Mouse (Mus musculus): Measurements from ENCODE around the gene Cand2.

Gene Cand2

DNA sequence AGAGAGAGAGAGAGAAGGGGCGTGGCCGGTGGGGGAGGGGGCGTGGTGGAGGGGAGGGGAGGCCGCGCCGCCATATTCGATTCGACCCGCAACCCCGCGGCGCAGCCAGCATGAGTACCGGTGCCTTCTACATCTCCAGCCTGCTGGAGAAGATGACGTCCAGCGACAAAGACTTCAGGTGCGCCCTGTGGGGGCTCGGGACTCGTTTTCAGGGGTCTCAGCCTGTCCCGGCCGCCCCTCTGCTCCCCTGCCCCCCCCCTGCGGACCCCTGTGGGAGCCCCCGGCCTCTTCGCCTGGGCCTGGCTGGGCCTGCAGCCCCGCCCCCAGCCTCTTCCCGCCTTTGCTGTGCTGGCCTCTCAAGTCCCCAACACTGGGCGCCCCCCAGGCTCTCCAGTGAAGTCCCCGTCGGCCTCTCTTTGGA, at the start of gene Cand2:
Cand2 (plus strand) TSS at position 38 of the 421 bp plus-strand sequence.
- CTCF ChIA-PET = interaction anchor here in 3 of 4 experiments (0.7 to 1.3 kb wide), 10 partner anchors 8 to 427 kb away, joined by 3 to 11 read pairs (median 3); no protein-coding TSS in a partner anchor
- POLR2A ChIA-PET = interaction anchor here in 3 of 4 experiments (0.5 to 1.3 kb wide), 17 partner anchors 8 to 169 kb away, joined by 3 to 9 read pairs (median 3); partner anchors contain the start of genes Raf1 (in 1 of the 3), Rpl32 (in 1 of the 3) and Tmem40 (in 1 of the 3)

- CTCF ChIA-PET = interaction anchor here (0.5 to 2.5 kb wide), 38 partner anchors 9 to 400 kb away, joined by 3 to 24 read pairs (median 5); partner anchors contain the start of genes Cand2 (in 1 of the 4) and Raf1 (in 1 of the 4)
- POLR2A ChIA-PET = interaction anchor here (0.5 to 8.3 kb wide), 66 partner anchors 9 to 758 kb away, joined by 3 to 130 read pairs (median 4); partner anchors contain the start of genes Raf1 (in 4 of the 4), Rpl32 (in 2 of the 4), Tmem40 (in 2 of the 4) and Cand2 (in 1 of the 4)
Observed at GRCm38 (mm10) chr6:115727108-115727507, 47.2 kb upstream of the Cand2 start.

DNA sequence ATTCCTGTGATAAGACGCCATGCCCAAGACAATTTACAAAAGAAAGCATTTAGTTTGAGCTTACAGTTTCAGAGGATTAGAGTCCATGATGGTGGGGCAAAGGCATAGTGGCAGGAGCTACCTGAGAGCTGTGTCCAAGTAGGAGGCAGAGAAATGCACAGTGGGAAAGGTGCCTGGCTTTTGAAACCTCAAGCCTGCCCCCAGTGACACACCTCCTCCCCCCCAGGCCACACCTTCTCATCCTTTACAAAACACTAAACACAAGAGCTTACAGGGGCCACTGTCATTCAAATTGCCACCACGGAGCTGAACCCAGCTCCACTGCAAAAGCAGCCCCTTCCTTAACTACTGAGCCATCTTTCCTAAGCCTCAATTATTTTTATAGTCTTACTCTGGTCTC, 46.8 kb upstream of the Cand2 start:
- POLR2A ChIA-PET = interaction anchor here (0.5 to 8.3 kb wide), 83 partner anchors 9 to 1485 kb away, joined by 3 to 130 read pairs (median 4); partner anchors contain the start of genes Raf1 (in 4 of the 4), Rpl32 (in 2 of the 4), Tmem40 (in 2 of the 4) and Cand2 (in 1 of the 4)
- CTCF ChIA-PET = interaction anchor here (0.5 to 2.5 kb wide), 57 partner anchors 9 to 399 kb away, joined by 3 to 24 read pairs (median 5); partner anchors contain the start of genes Cand2 (in 1 of the 4), Mbd4 (in 1 of the 4) and Raf1 (in 1 of the 4)

GRCm38 (mm10) chr6:115730560-115731342, 43.6 kb upstream of the Cand2 start:
- CTCF ChIA-PET = interaction anchor here in 3 of 4 experiments (0.8 to 1.5 kb wide), 7 partner anchors 13 to 190 kb away, joined by 3 to 9 read pairs (median 4); no protein-coding TSS in a partner anchor
- POLR2A ChIA-PET = interaction anchor here (0.6 to 8.3 kb wide), 39 partner anchors 8 to 607 kb away, joined by 3 to 130 read pairs (median 4); partner anchors contain the start of genes Efcab12 (in 2 of the 4), Raf1 (in 2 of the 4), Ift122 (in 1 of the 4) and Mbd4 (in 1 of the 4)

DNA sequence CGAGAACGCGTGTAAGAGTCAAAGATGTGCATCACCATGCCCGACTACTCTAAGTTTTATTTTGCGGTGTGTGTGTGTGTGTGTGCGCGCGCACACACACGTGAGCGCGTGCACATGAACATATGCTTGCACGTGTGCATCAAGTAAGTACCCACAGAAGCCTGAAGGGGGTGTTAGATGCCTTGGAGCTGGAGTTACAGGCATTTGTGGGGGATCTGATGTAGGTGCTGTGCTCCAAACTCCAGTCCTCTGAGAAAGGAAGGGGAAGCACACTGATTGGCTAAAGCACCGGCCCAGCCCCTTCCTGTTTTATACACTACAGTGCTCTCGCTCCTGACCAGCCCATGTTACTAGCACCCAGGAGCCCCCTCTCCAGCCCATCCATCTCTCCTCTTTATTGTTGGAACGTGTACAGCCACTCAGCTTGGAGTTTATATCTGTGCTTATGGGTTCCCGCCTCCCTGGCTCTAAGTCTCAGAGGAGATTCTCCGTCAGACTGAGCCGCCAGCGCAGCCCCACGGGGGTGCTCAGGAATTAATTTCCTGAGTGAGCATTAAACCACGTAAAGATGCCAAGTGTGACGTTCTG, 41.9 kb upstream of the Cand2 start:
- ChIA-PET POLR2A (interaction anchor here (0.5 to 8.3 kb wide), 54 partner anchors 8 to 194 kb away, joined by 3 to 74 read pairs (median 4); partner anchors contain the start of genes Raf1 (in 2 of the 4), Rpl32 (in 2 of the 4) and Tmem40 (in 1 of the 4)), CTCF (interaction anchor here in 3 of 4 experiments (0.6 to 1.8 kb wide), 14 partner anchors 15 to 125 kb away, joined by 3 to 11 read pairs (median 4); partner anchors contain the start of gene Cand2 (in 1 of the 3))

DNA sequence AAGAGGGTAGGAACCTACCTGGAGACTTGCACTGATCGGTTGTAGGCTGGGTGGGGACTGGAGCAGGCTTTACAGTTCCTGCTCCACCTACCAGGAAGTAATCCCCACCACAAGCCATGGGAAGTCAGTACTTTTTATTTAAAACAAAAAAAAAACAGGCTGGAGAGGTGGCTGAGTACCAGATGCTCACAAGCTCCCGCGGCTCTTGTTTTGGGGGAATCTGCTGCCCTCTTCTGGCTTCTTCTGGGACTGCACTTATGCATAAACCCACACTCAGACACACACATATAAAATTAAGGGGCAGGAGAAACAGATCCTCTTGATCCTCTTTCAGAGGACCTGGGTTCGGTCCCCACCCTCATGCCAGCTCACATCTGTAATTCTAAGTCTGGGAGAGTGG, 39.4 kb upstream of the Cand2 start:
- CTCF ChIA-PET = interaction anchor here (0.6 to 1.2 kb wide), 27 partner anchors 9 to 218 kb away, joined by 3 to 12 read pairs (median 4); partner anchors contain the start of gene Cand2 (in 1 of the 4)

DNA sequence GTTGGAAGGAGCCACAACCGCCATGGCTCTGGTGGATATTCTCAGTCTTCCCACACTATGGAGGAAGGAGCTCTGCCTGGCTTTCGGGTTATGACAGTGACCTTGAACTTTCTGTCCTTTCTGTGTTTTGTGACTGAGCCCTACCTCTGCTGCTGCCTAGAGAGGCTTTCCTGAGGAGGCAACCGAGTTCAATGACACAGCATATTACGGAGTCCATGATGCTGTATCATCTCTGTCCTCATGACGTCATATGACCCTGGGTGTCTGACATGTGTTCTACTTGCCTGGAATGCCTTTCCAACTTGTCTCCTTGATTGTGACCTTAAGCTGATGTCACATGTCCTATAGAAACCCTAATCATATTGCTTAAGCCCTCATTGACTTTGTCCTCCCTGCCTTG, 35.3 kb upstream of the Cand2 start:
- CTCF ChIA-PET = interaction anchor here (0.7 to 1.7 kb wide), 11 partner anchors 10 to 64 kb away, joined by 3 to 7 read pairs (median 3); no protein-coding TSS in a partner anchor
- POLR2A ChIA-PET = interaction anchor here in 3 of 4 experiments (0.6 to 7.5 kb wide), 29 partner anchors 8 to 70 kb away, joined by 3 to 55 read pairs (median 4); partner anchors contain the start of genes Rpl32 (in 2 of the 3) and Tmem40 (in 1 of the 3)

More for the DNA sequence above, 39.4 kb upstream of the Cand2 start:
- POLR2A ChIA-PET = interaction anchor here in 3 of 4 experiments (0.6 to 1.8 kb wide), 13 partner anchors 9 to 194 kb away, joined by 3 to 10 read pairs (median 3); partner anchors contain the start of genes Raf1 (in 1 of the 3) and Rpl32 (in 1 of the 3)

DNA sequence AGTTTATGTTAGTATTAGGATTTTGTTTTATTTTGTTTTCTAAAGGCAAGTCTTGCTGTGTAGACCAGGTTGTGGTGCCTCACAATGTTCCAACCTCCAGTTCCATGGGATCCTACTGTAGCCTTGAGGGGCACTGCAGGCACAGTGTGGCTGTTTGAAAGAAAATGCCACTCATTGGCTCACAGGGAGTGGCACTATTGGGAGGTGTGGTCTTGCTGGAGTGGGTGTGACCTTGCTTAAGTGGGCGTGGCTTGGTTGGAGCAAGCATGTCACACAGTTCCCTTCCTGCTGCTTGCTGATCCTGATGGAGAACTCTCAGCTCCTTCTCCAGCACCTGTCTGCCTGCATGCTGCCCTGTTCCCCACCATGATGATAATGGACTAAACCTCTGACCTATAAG, 30.8 kb upstream of the Cand2 start:
- CTCF ChIA-PET = interaction anchor here in 2 of 4 experiments (0.6 to 2.2 kb wide), 4 partner anchors 9 to 56 kb away, joined by 3 to 5 read pairs (median 4); no protein-coding TSS in a partner anchor
- POLR2A ChIA-PET = interaction anchor here in 3 of 4 experiments (0.6 to 7.5 kb wide), 19 partner anchors 11 to 68 kb away, joined by 3 to 55 read pairs (median 4); partner anchors contain the start of genes Raf1 (in 1 of the 3), Rpl32 (in 1 of the 3) and Tmem40 (in 1 of the 3)

GRCm38 (mm10) chr6:115746326-115746725, 28.0 kb upstream of the Cand2 start:
- ChIA-PET CTCF (interaction anchor here in 3 of 4 experiments (0.5 to 1.0 kb wide), 5 partner anchors 19 to 171 kb away, joined by 3 to 8 read pairs (median 4); no protein-coding TSS in a partner anchor), POLR2A (interaction anchor here (0.6 to 2.5 kb wide), 17 partner anchors 8 to 485 kb away, joined by 3 to 13 read pairs (median 4); partner anchors contain the start of gene Raf1 (in 1 of the 4))

DNA sequence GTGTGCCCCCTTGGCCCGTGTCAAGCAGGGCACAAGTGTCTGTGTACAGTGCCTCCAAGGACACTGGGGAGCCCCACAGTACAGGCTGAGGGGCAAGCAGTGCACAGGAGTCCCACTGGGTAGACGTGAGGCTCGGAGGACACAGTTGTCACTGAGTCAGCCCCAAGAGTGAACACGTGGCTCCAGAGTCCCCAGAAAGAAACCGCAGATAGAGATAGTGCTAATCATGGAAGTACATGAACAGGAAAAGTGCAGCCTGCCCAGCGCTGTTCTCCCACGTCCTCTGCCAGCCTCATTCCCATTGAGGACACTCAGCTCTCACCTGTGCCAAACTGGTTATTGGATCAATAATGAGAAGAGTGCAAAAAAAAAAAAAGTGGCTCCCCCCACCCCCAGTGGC, 18.8 kb upstream of the Cand2 start:
- ChIA-PET CTCF (interaction anchor here in 1 of 4 experiments (0.7 kb wide), 1 partner anchor 9 kb away, joined by 7 read pairs; no protein-coding TSS in a partner anchor), POLR2A (interaction anchor here in 2 of 4 experiments (0.6 to 4.1 kb wide), 6 partner anchors 9 to 208 kb away, joined by 3 to 27 read pairs (median 4); no protein-coding TSS in a partner anchor)

DNA sequence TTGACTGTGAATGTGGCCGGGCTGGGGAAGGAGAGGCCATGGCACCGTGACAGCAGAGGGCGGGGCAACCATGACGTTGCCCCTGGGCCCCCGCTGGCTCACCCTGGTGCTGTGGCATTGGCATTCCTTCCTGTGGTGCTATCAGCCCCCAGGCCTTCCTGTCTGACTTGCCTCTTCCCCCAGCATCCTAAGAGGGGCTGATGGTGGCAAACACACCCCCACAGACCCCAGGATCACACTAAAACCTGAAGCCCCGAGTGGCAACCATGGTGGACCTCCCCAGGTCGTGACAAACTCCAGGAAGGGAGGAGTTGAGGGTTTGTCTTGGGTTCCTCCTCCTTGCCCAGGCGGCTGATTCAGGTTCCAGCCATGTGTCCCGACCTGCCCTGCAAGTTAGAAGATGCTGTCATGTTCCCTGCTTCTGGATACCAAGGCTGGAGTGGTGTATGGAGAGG, 15.3 kb upstream of the Cand2 start:
- POLR2A ChIA-PET = interaction anchor here (1.1 to 6.3 kb wide), 12 partner anchors 13 to 85 kb away, joined by 3 to 99 read pairs (median 5); partner anchors contain the start of gene Rpl32 (in 2 of the 4)
- CTCF ChIA-PET = interaction anchor here in 2 of 4 experiments (0.6 to 0.8 kb wide), 2 partner anchors 45 to 944 kb away, joined by 3 to 7 read pairs; no protein-coding TSS in a partner anchor

DNA sequence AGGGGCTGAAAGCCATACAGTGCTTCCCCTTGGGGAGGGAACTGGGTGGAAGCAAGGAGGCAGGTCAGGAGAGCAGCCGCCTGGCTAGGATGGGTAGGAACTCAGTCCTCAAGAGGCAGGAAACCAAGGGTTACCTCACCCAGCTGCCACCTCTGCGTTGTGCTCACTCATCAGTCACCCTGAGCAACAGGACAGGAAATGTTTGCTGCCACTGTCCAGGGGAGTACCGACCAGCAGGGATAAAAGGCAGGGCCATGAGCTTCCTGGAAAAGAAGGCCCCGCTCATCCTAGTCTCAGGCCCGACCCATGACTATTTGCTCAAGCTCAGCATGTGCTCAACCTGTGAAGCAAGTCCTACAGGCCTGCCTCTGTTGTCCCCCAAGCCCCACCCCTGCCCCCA, 14.9 kb upstream of the Cand2 start:
- ChIA-PET CTCF (interaction anchor here in 3 of 4 experiments (0.6 to 1.1 kb wide), 5 partner anchors 11 to 944 kb away, joined by 3 to 7 read pairs (median 3); partner anchors contain the start of gene Cand2 (in 1 of the 3)), POLR2A (interaction anchor here (0.6 to 6.3 kb wide), 25 partner anchors 8 to 117 kb away, joined by 3 to 99 read pairs (median 4); partner anchors contain the start of genes Rpl32 (in 2 of the 4) and Cand2 (in 1 of the 4))

DNA sequence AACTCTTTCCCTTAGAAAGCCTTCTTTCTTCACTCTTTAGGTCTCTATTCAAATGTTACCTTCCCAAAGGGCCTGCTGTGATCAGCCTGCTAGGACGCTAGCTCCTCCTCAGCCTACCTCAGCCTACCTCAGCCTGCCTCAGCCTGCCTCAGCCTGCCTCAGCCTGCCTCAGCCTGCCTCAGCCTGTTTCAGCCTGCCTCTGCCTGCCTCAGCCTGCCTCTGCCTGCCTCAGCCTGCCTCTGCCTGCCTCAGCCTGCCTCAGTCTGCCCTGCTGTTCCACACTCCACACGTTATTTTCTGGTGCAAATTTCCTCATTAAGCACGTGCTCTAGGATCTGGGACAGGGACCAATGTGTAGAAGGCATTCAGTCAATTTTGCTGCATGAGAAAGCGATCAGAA, 14.2 kb upstream of the Cand2 start:
- POLR2A ChIA-PET = interaction anchor here (0.6 to 6.3 kb wide), 24 partner anchors 8 to 117 kb away, joined by 3 to 99 read pairs (median 4); partner anchors contain the start of genes Rpl32 (in 2 of the 4) and Cand2 (in 1 of the 4)
- CTCF ChIA-PET = interaction anchor here in 3 of 4 experiments (0.7 to 1.1 kb wide), 4 partner anchors 11 to 21 kb away, joined by 3 to 7 read pairs (median 3); partner anchors contain the start of gene Cand2 (in 1 of the 3)

DNA sequence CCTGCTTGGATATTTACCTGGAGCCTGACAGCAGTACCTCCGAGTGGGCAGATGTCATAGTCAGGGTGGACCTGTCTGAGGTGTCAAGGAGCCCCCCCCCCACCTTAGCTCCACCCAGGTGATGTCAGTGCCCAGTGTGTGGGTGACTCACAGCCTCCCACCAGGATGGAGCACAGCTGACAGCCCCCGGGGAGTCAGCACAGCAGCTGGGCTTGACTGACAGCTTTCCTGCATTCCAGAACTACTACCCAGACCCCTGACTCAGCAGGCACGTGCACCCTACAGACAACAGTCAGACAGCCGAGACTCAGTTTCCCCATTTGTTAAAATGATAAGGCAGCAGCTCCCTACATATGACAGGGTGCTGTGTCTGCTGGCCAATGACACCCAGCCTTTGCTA, 13.4 kb upstream of the Cand2 start:
- POLR2A ChIA-PET = interaction anchor here in 3 of 4 experiments (0.6 to 6.3 kb wide), 29 partner anchors 8 to 967 kb away, joined by 3 to 99 read pairs (median 4); partner anchors contain the start of genes Efcab12 (in 2 of the 3), Rpl32 (in 2 of the 3), Cand2 (in 1 of the 3) and Ift122 (in 1 of the 3)

GRCm38 (mm10) chr6:115761995-115762756, 12.2 kb upstream of the Cand2 start, which contains the start of gene Tmem40:
Gene Tmem40, minus strand, starts transcription at chr6:115762410.
- POLR2A ChIA-PET = interaction anchor here in 3 of 4 experiments (0.5 to 6.3 kb wide), 41 partner anchors 8 to 224 kb away, joined by 3 to 99 read pairs (median 5); partner anchors contain the start of genes Efcab12 (in 3 of the 3), Cand2 (in 2 of the 3), Ift122 (in 2 of the 3) and Mbd4 (in 2 of the 3)
- CTCF ChIA-PET = interaction anchor here in 2 of 4 experiments (1.0 to 1.6 kb wide), 4 partner anchors 10 to 582 kb away, joined by 3 to 7 read pairs (median 4); no protein-coding TSS in a partner anchor

More for the DNA sequence above, 13.4 kb upstream of the Cand2 start:
- CTCF ChIA-PET = interaction anchor here in 3 of 4 experiments (0.6 to 1.0 kb wide), 4 partner anchors 11 to 169 kb away, joined by 3 to 5 read pairs (median 4); partner anchors contain the start of gene Mkrn2os (in 1 of the 3)
